Mouse (Mus musculus): ENCODE data around the gene Car14. TPM values are rescaled to one million over a fixed set of nuclear protein-coding genes. Genes with fewer than 3 reads are reported as not detected.

Gene Car14
- polyA plus RNA-seq, 1 experiment, result 0.81 TPM

DNA sequence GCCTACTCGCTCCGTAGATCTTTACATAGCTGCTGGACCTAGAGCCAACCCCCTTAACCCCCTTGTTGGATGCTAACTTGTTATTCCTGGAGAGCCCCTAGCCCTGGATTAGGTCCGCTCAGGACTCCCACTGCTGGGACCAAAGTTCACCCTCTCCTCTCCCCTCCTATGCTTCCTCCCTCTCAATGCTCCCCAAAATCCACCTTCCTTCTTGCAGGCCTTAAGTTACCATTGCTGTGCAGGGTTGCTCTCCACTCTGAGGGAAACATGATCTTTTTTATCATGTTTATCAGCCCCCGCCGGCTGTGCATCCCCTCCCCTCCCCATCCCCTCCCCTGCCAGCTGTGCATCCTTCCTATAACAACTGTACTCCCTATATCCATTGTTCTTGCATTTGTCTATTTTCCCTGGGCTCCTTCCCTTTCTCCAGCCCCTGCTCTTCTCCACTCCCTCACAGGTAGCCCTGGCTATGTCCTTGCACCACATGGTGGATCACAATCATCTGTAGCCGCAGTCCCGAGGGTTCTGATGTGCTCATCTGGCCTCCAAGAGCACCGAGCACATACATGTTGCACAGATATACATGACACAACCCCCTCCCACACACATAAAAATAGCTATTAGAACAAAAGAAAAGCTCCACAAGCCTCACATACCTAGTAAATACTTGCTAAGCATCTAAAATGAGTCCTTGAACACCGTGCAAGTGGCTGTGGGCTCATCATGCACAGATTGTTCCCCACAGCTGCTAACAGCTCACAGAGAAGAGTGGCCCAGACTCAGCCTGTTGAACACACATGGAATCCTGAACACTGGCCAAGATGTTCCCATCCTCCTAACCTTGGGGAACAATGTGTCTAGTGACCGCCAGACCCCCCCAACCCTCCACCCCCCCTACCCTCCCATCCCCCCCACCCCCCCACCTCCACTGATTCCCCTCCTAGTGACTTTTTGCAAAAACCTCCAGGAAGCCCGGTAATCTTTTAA lies 12.1 kb downstream of the Car14 start:
- Histone ChIP-seq H3K27me3 (ENCODE audit: control insufficient read depth, insufficient read depth, low read length) (no peaks in the 10 kb centered on the region), H3K4me3 (ENCODE audit: low read depth, low read length) (no peak overlapping the region), H3K27ac (ENCODE audit: insufficient read depth, low read depth, low read length) (peak overlapping the region; percentile 61; the same call in 1 of the 2 replicates), H3K4me1 (ENCODE audit: control insufficient read depth, insufficient read depth, insufficient read length, low read length) (peaks cover 9% of the 10 kb centered on the region; the same call in 1 of the 2 replicates), H3K36me3 (ENCODE audit: control insufficient read depth, insufficient read depth, low read length) (peaks cover 5% of the 10 kb centered on the region; the same call in 1 of the 2 replicates)
- WGBS, result 60% methylated on average over 11 of the region's 11 CpGs
- TF ChIP-seq CTCF (IDR thresholded peaks at IDR 0.05; ENCODE audit: extremely low read depth, insufficient read length, insufficient replicate concordance, low read depth, low read length), result no peak
- TF ChIP-seq POLR2A (IDR thresholded peaks at IDR 0.05; ENCODE audit: low read depth, low read length), result no peak

DNA sequence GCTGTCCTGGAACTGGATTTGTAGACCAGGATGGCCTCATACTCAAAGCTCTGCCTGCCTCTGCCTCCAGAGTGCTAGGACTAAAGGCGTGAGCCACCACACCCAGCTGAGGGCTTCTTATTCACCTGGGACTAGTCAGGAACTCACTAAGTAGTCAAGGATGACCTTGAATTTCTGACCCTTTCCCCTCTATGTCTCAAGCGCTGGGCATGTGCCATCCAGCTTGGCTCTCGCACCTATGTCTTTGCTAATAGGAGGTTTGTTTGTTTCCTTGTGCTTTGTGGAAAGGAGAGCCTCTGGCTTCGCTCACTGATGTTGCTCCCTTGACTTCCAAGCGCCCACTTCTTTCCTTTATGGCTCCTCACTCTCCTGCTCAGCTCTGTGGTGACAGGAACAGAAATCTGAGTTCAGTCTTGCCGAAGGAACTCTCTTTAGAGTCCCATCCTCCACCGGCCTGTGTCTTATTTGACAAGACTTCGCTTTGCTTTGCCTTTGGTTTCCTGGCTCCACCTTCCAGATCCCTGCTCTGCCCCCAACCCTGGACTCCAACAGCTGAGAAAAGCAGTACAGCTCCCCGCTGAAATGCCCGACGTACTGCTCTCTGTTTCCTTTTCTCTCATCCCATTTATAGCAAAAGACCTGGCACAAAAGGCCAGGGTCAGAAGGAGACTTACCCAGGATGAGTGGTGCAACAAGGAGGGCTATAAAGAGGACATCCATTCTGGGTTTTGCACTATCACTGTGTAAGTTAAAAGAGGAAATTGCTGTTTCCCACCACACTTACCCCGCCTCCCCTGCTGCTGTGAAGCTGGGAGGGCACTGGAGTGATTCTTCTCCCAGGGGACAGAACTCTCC lies 13.1 kb downstream of the Car14 start, which contains the start of gene BC028528:
TSS of gene BC028528 (minus strand) at position 795 of the 855 bp plus-strand sequence.
- Histone ChIP-seq H3K36me3 (ENCODE audit: control insufficient read depth, insufficient read depth, low read length) (peaks cover 5% of the 10 kb centered on the region; the same call in 1 of the 2 replicates), H3K4me3 (ENCODE audit: low read depth, low read length) (peak within 1 kb of the TSS; percentile 35)
- 50% methylated on average over 12 of the region's 12 CpGs for WGBS

DNA sequence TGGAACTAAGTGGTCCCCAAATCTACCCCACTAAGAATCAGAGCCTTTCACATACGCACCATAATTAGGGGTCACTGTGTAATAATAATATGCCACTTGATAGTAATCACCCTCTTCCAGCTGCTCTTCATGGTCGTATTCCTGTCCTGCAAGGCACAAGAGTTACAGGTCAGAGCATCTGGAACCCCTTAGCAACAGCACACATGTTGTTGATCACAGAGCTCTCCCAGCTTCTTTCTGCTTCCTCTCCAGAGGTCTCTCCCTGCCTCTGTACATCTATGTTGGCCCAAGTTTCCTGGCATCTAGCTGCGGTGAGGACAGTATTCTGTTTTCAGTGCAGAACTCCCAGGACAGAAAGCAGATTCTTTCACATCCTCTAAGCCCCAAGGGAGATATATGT lies 14.8 kb downstream of the Car14 start:
- peaks cover 18% of the 10 kb centered on the region; the same call in 1 of the 2 replicates for H3K4me1 ChIP-seq (ENCODE audit: control insufficient read depth, insufficient read depth, insufficient read length, low read length)
- no peaks in the 10 kb centered on the region for H3K27me3 ChIP-seq (ENCODE audit: control insufficient read depth, insufficient read depth, low read length)
- no peak overlapping the region for H3K4me3 ChIP-seq (ENCODE audit: low read depth, low read length)
- 71% methylated on average over 3 of the region's 3 CpGs for WGBS
- H3K27ac ChIP-seq (ENCODE audit: insufficient read depth, low read depth, low read length), result no peak overlapping the region
- TF ChIP-seq POLR2A (IDR thresholded peaks at IDR 0.05; ENCODE audit: low read depth, low read length), result no peak
- no peak for TF ChIP-seq CTCF (IDR thresholded peaks at IDR 0.05; ENCODE audit: extremely low read depth, insufficient read length, insufficient replicate concordance, low read depth, low read length)
- no peaks in the 10 kb centered on the region for H3K36me3 ChIP-seq (ENCODE audit: control insufficient read depth, insufficient read depth, low read length)

More for the DNA sequence above, 13.1 kb downstream of the Car14 start, which contains the start of gene BC028528:
- H3K27me3 ChIP-seq (ENCODE audit: control insufficient read depth, insufficient read depth, low read length), result no peaks in the 10 kb centered on the region
- TF ChIP-seq CTCF (IDR thresholded peaks at IDR 0.05; ENCODE audit: extremely low read depth, insufficient read length, insufficient replicate concordance, low read depth, low read length), result no peak
- TF ChIP-seq POLR2A (IDR thresholded peaks at IDR 0.05; ENCODE audit: low read depth, low read length), result no peak
- peak within 1 kb of the TSS; percentile 61 for H3K27ac ChIP-seq (ENCODE audit: insufficient read depth, low read depth, low read length)
- peaks cover 10% of the 10 kb centered on the region; the same call in 1 of the 2 replicates for H3K4me1 ChIP-seq (ENCODE audit: control insufficient read depth, insufficient read depth, insufficient read length, low read length)

DNA sequence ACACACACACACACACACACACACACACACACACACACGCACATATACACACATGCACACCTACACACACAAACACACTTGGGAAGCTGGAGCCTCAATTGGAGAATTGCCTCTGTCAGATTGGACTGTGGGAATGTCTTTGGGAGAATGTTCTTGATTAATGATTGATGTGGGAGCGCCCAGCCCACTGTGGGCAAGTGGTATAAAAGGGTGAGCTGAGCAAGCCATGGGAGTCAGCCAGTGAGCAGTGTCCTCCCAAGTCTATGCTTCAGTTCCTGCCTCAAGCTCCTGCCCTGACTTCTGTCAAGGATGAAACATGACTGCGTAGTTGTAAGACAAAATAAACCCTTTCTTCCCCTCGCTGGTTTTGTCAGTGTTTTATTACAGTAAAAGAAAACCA lies 16.9 kb downstream of the Car14 start:
- Histone ChIP-seq H3K36me3 (ENCODE audit: control insufficient read depth, insufficient read depth, low read length) (no peaks in the 10 kb centered on the region), H3K4me3 (ENCODE audit: low read depth, low read length) (no peak overlapping the region), H3K4me1 (ENCODE audit: control insufficient read depth, insufficient read depth, insufficient read length, low read length) (peaks cover 21% of the 10 kb centered on the region; the same call in 1 of the 2 replicates), H3K27me3 (ENCODE audit: control insufficient read depth, insufficient read depth, low read length) (no peaks in the 10 kb centered on the region), H3K27ac (ENCODE audit: insufficient read depth, low read depth, low read length) (no peak overlapping the region)
- TF ChIP-seq POLR2A (IDR thresholded peaks at IDR 0.05; ENCODE audit: low read depth, low read length), result peak; percentile 77; the same call in 1 of the 2 replicates
- TF ChIP-seq CTCF (IDR thresholded peaks at IDR 0.05; ENCODE audit: extremely low read depth, insufficient read length, insufficient replicate concordance, low read depth, low read length), result no peak
- 36% methylated on average over 4 of the region's 4 CpGs for WGBS

DNA sequence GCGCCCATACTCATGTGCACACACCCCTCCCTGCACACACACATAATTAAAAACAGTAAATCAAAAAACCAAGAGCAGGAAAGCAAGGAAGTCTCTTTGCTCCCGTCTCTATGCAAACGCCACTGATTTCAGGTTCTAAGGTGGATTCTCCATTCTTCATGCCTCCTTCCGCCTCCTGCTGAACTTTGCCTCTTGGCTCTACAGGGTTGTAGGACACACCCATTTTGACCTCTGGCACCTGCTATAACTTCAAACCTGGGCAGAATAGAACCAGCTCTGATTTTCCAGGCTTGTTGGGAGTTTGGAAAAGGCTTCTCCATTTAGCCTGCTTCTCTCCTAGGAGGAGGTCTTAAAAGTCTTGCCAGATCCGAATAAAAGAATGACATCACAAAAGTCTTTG lies 20.1 kb downstream of the Car14 start:
- no peaks in the 10 kb centered on the region for H3K36me3 ChIP-seq (ENCODE audit: control insufficient read depth, insufficient read depth, low read length)
- TF ChIP-seq POLR2A (IDR thresholded peaks at IDR 0.05; ENCODE audit: low read depth, low read length), result peak; percentile 26; the same call in 1 of the 2 replicates
- TF ChIP-seq CTCF (IDR thresholded peaks at IDR 0.05; ENCODE audit: extremely low read depth, insufficient read length, insufficient replicate concordance, low read depth, low read length), result no peak
- H3K27me3 ChIP-seq (ENCODE audit: control insufficient read depth, insufficient read depth, low read length), result no peaks in the 10 kb centered on the region
- no peak overlapping the region for H3K4me3 ChIP-seq (ENCODE audit: low read depth, low read length)
- peak overlapping the region; percentile 92 for H3K27ac ChIP-seq (ENCODE audit: insufficient read depth, low read depth, low read length)
- H3K4me1 ChIP-seq (ENCODE audit: control insufficient read depth, insufficient read depth, insufficient read length, low read length), result peaks cover 24% of the 10 kb centered on the region; the same call in 1 of the 2 replicates
- WGBS, result 38% methylated on average over 5 of the region's 5 CpGs

DNA sequence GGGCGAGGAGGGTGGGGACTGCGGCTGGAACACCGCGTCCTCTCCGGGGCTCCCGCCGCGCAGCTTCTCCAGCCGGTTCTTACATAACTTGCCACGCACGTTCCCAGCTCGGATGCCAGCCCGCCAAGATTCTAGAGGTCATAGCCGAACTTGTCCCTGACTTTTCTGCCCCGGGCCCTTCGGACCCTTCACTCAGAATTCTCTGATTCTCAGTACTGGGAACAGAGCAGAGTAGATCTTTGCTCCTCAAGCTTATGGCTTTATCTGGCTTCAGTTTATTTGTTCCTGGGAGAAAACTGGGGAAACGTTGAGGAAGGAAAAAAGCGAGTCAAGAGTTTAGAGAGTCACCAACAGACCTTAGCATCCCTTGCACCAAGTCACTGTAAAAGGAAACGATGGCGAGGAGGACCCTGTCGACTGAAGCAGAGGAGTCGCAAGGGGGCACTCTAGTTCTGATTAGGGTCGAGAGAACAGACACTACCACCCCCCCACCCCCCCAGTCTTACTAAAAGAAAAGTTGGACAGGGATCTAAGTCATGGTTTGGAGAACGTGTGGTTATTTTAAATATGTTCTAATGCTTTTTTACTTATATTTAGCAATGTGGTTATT lies 21.6 kb downstream of the Car14 start:
- Histone ChIP-seq H3K27me3 (ENCODE audit: control insufficient read depth, insufficient read depth, low read length) (no peaks in the 10 kb centered on the region), H3K36me3 (ENCODE audit: control insufficient read depth, insufficient read depth, low read length) (no peaks in the 10 kb centered on the region), H3K4me3 (ENCODE audit: low read depth, low read length) (peak overlapping the region; percentile 75), H3K27ac (ENCODE audit: insufficient read depth, low read depth, low read length) (peak overlapping the region; percentile 84), H3K4me1 (ENCODE audit: control insufficient read depth, insufficient read depth, insufficient read length, low read length) (peaks cover 23% of the 10 kb centered on the region; the same call in 1 of the 2 replicates)
- WGBS, result 2% methylated on average over 24 of the region's 24 CpGs
- TF ChIP-seq POLR2A (IDR thresholded peaks at IDR 0.05; ENCODE audit: low read depth, low read length) (no peak), CTCF (IDR thresholded peaks at IDR 0.05; ENCODE audit: extremely low read depth, insufficient read length, insufficient replicate concordance, low read depth, low read length) (peak; percentile 73; the same call in 1 of the 2 replicates)

All from small intestine, adult 2 months (tissue).